Mouse (Mus musculus) stomach, embryonic 16.5 days (tissue): ENCODE results near the gene Ephb3. TPM values are rescaled to one million over a fixed set of nuclear protein-coding genes. Genes with fewer than 3 reads are reported as not detected.

Source experiments
- ATAC-seq: fragments of 200-750 bp; cut with Nextera tagmentation; 2 replicates; pipeline ENCODE4 v1.8.0; 2017; ENCODE audit warnings: moderate number of reproducible peaks, moderate TSS enrichment; ENCODE audit not compliant: insufficient read depth, low FRiP score
- H3K27ac ChIP-seq: fragments of 300-500 bp; sonication (generic); 2 replicates; pipeline ENCODE4 v1.5.1; 2014; ENCODE audit warnings: low read length
- H3K27me3 ChIP-seq: fragments of 300-500 bp; sonication (generic); 2 replicates; pipeline ENCODE4 v1.6.1; 2014; ENCODE audit warnings: low read length, control low read depth, mixed read lengths; ENCODE audit not compliant: control insufficient read depth, insufficient read depth
- H3K36me3 ChIP-seq: fragments of 300-500 bp; sonication (generic); 2 replicates; pipeline ENCODE4 v1.6.1; 2014; ENCODE audit warnings: low read length; ENCODE audit not compliant: control insufficient read depth, insufficient read depth
- H3K4me1 ChIP-seq: fragments of 300-500 bp; sonication (generic); 2 replicates; pipeline ENCODE4 v1.6.1; 2014; ENCODE audit warnings: low read length, control low read depth, mixed read lengths; ENCODE audit not compliant: control insufficient read depth, insufficient read depth
- H3K4me2 ChIP-seq: fragments of 300-500 bp; sonication (generic); 2 replicates; pipeline ENCODE4 v1.6.1; 2014; ENCODE audit warnings: low read depth, low read length, mixed read lengths
- H3K4me3 ChIP-seq: fragments of 300-500 bp; sonication (generic); replicated peaks from 2 replicates; pipeline ENCODE4 v1.5.1; 2014; ENCODE audit warnings: mild to moderate bottlenecking, low read length
- H3K9ac ChIP-seq: fragments of 300-500 bp; sonication (generic); 2 replicates; pipeline ENCODE4 v1.6.1; 2014; ENCODE audit warnings: low read length
- H3K9me3 ChIP-seq: fragments of 300-500 bp; sonication (generic); replicated peaks from 2 replicates; pipeline ENCODE4 v1.6.1; 2016; ENCODE audit warnings: low read length, control low read depth; ENCODE audit not compliant: control insufficient read depth
- WGBS: fragments of 180-500 bp; shearing (Covaris S2); extraction: QIAGEN DNeasy Blood & Tissue Kit; methylation state at CpG from one replicate; pipeline ENCODE4 v1.1.7; 2014; 5-methylcytosine and 5-hydroxymethylcytosine counted together
- polyA plus RNA-seq: library from polyadenylated mRNA; unstranded; fragments of >200 nt; fragmentation: Nextera tagmentation; extraction: Ambion mirVana; gene quantifications from 2 replicates; pipeline ENCODE4 v1.2.1, GENCODE M21; 2015

Gene Ephb3
- polyA plus RNA-seq, 1 experiment from 2014 or later, result 20.6 TPM

- H3K27ac ChIP-seq, result no peak overlapping the region
- H3K27me3 ChIP-seq, result no peaks in the 10 kb centered on the region
- no peak overlapping the region for H3K4me3 ChIP-seq
- H3K4me1 ChIP-seq, result 0 out of 2 replicates have a peak, but pooled peaks cover 3% of the 10 kb centered on the region
- no peak overlapping the region for H3K9ac ChIP-seq
- H3K9me3 ChIP-seq, result no peaks in the 10 kb centered on the region
- 21% methylated on average over 1 of the region's 1 CpGs for WGBS
- ATAC-seq, result no peak
- no peak overlapping the region for H3K4me2 ChIP-seq
- no peaks in the 10 kb centered on the region for H3K36me3 ChIP-seq
These were observed 6.0 kb upstream of the Ephb3 start for GRCm38 (mm10) chr16:21198529-21198928.

- WGBS, result 71% methylated on average over 8 of the region's 8 CpGs
- Histone ChIP-seq H3K27me3 (no peaks in the 10 kb centered on the region), H3K9me3 (no peaks in the 10 kb centered on the region), H3K4me1 (0 out of 2 replicates have a peak, but pooled peaks cover 3% of the 10 kb centered on the region), H3K27ac (no peak overlapping the region), H3K4me3 (no peak overlapping the region), H3K36me3 (no peaks in the 10 kb centered on the region), H3K9ac (no peak overlapping the region), H3K4me2 (no peak overlapping the region)
- ATAC-seq, result no peak
These were observed 5.1 kb upstream of the Ephb3 start for GRCm38 (mm10) chr16:21199426-21199825.

- H3K9me3 ChIP-seq, result no peaks in the 10 kb centered on the region
- no peak overlapping the region for H3K27ac ChIP-seq
- no peaks in the 10 kb centered on the region for H3K27me3 ChIP-seq
- H3K4me2 ChIP-seq, result no peak overlapping the region
- no peak overlapping the region for H3K4me3 ChIP-seq
- no peaks in the 10 kb centered on the region for H3K36me3 ChIP-seq
- no peak overlapping the region for H3K9ac ChIP-seq
- H3K4me1 ChIP-seq, result peaks cover 20% of the 10 kb centered on the region
- ATAC-seq, result no peak
- WGBS, result 79% methylated on average over 4 of the region's 4 CpGs
These were observed 1.8 kb upstream of the Ephb3 start for GRCm38 (mm10) chr16:21202731-21203130.

GRCm38 (mm10) chr16:21205093-21205886, 735 bp downstream of the Ephb3 start:
- Histone ChIP-seq H3K4me3 (peak overlapping the region; percentile 93), H3K9me3 (no peaks in the 10 kb centered on the region), H3K4me2 (peak overlapping the region; percentile 86), H3K27ac (peak overlapping the region; percentile 84), H3K4me1 (peaks cover 45% of the 10 kb centered on the region), H3K36me3 (no peaks in the 10 kb centered on the region), H3K9ac (peak overlapping the region; percentile 99), H3K27me3 (no peaks in the 10 kb centered on the region)
- no peak for ATAC-seq
- WGBS, result under 1% methylated on average over 54 of the region's 60 CpGs

- peak overlapping the region; percentile 99 for H3K9ac ChIP-seq
- no peaks in the 10 kb centered on the region for H3K27me3 ChIP-seq
- peak overlapping the region; percentile 98 for H3K27ac ChIP-seq
- H3K4me2 ChIP-seq, result peak overlapping the region; percentile 86
- WGBS, result 53% methylated on average over 4 of the region's 4 CpGs
- H3K9me3 ChIP-seq, result no peaks in the 10 kb centered on the region
- ATAC-seq, result no peak
- H3K36me3 ChIP-seq, result no peaks in the 10 kb centered on the region
- H3K4me1 ChIP-seq, result peaks cover 63% of the 10 kb centered on the region
- H3K4me3 ChIP-seq, result peak overlapping the region; percentile 93
These were observed 3.5 kb downstream of the Ephb3 start for GRCm38 (mm10) chr16:21208001-21208565.

- H3K9me3 ChIP-seq, result no peaks in the 10 kb centered on the region
- ATAC-seq, result no peak
- 0 out of 2 replicates have a peak overlapping the region, but pooled peaks have one; percentile 76 for H3K4me2 ChIP-seq
- H3K4me1 ChIP-seq, result peaks cover 63% of the 10 kb centered on the region
- peak overlapping the region; percentile 98 for H3K27ac ChIP-seq
- no peak overlapping the region; the same call in 1 of the 2 replicates for H3K9ac ChIP-seq
- WGBS, result 87% methylated on average over 3 of the region's 3 CpGs
- peaks cover 5% of the 10 kb centered on the region for H3K36me3 ChIP-seq
- no peaks in the 10 kb centered on the region for H3K27me3 ChIP-seq
- no peak overlapping the region for H3K4me3 ChIP-seq
These were observed 4.7 kb downstream of the Ephb3 start for GRCm38 (mm10) chr16:21209290-21209689.

- 11% methylated on average over 5 of the region's 5 CpGs for WGBS
- Histone ChIP-seq H3K27ac (peak overlapping the region; percentile 98), H3K4me3 (peak overlapping the region; percentile 48), H3K36me3 (peaks cover 8% of the 10 kb centered on the region), H3K27me3 (no peaks in the 10 kb centered on the region), H3K9ac (peak overlapping the region; percentile 74), H3K9me3 (no peaks in the 10 kb centered on the region), H3K4me1 (peaks cover 72% of the 10 kb centered on the region), H3K4me2 (peak overlapping the region; percentile 76)
- ATAC-seq, result no peak
These were observed 5.6 kb downstream of the Ephb3 start for GRCm38 (mm10) chr16:21210204-21210603.

GRCm38 (mm10) chr16:21210667-21211338, 6.2 kb downstream of the Ephb3 start:
- Histone ChIP-seq H3K4me1 (peaks cover 77% of the 10 kb centered on the region), H3K4me2 (peak overlapping the region; percentile 76), H3K9ac (peak overlapping the region; percentile 74), H3K27me3 (no peaks in the 10 kb centered on the region), H3K4me3 (peak overlapping the region; percentile 48), H3K36me3 (peaks cover 8% of the 10 kb centered on the region), H3K27ac (peak overlapping the region; percentile 98), H3K9me3 (no peaks in the 10 kb centered on the region)
- under 1% methylated on average over 25 of the region's 25 CpGs for WGBS
- ATAC-seq, result peak; percentile 90

- peak overlapping the region; percentile 76 for H3K4me2 ChIP-seq
- peak overlapping the region; percentile 98 for H3K27ac ChIP-seq
- H3K4me1 ChIP-seq, result peaks cover 80% of the 10 kb centered on the region
- 32% methylated on average over 4 of the region's 4 CpGs for WGBS
- H3K27me3 ChIP-seq, result no peaks in the 10 kb centered on the region
- H3K9ac ChIP-seq, result peak overlapping the region; percentile 74
- H3K4me3 ChIP-seq, result peak overlapping the region; percentile 48
- ATAC-seq, result no peak
- no peaks in the 10 kb centered on the region for H3K9me3 ChIP-seq
- H3K36me3 ChIP-seq, result peaks cover 8% of the 10 kb centered on the region
These were observed 6.9 kb downstream of the Ephb3 start for GRCm38 (mm10) chr16:21211501-21211900.
